Comparison of ENCODE assay signal across 8 mouse cellular contexts in the genomic region with DNA sequence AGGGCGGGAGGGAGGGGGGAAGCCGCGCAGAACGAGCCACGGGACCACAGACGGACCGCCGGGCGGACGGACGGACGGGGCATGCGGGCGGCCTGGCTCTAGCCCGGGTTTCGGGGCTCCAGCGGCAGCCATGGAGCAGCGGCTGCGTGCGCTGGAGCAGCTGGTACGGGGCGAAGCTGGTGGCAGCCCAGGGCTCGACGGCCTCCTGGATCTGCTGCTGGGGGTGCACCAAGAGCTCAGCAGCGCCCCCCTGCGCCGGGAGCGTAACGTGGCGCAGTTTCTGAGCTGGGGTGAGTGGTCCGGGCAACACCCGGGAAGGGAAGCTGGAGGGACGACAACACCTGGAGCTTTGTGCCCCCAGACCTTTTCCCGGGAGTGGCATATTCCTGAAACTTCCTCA. TPM values are rescaled to one million over a fixed set of nuclear protein-coding genes. Genes with fewer than 3 reads are reported as not detected.
A peak's percentile ranks its signal among the peaks of the same experiment; 100 is the strongest.
DNase-seq lines count a peak whose midpoint lies in the region; ATAC-seq lines count a peak whose summit lies in the region.

No protein-coding gene starts in this region.

- DNase-seq in frontal cortex, postnatal 10 days (ENCODE audit: low spot score in 2 of 2) = peak; percentile 49 to 62
- peak; percentile 78 for DNase-seq in c-Kit-positive CD71-positive TER-119-negative erythroid progenitor cells, embryonic 14.5 days (ENCODE audit: low read depth)
- DNase-seq in forebrain, embryonic 11.5 days (ENCODE audit: low spot score) = peak; percentile 93
- peak; percentile 80 to 84 for DNase-seq in heart, postnatal 36 days
- peak; percentile 86 for DNase-seq in limb, embryonic 11.5 days (ENCODE audit: low spot score)
- peak; percentile 97 for DNase-seq in midbrain, embryonic 11.5 days (ENCODE audit: low spot score, missing footprints)
- DNase-seq in spleen, postnatal 10 days (ENCODE audit: low spot score in 2 of 2) = peak; percentile 77 to 93

- no peaks in the 10 kb centered on the region for H3K9me3 ChIP-seq in forebrain, embryonic 11.5 days (ENCODE audit: control insufficient read depth, low read length)
- H3K9me3 ChIP-seq in limb, embryonic 11.5 days (ENCODE audit: control insufficient read depth, low read length) = no peaks in the 10 kb centered on the region; the same call in 1 of the 2 replicates
- no peaks in the 10 kb centered on the region for H3K9me3 ChIP-seq in midbrain, embryonic 11.5 days (ENCODE audit: control insufficient read depth, low read length)

- H3K27me3 ChIP-seq in forebrain, embryonic 11.5 days (ENCODE audit: control insufficient read depth, insufficient read depth, low read length) = no peaks in the 10 kb centered on the region
- H3K27me3 ChIP-seq in limb, embryonic 11.5 days (ENCODE audit: control insufficient read depth, insufficient read depth, low read length) = no peaks in the 10 kb centered on the region
- no peaks in the 10 kb centered on the region for H3K27me3 ChIP-seq in midbrain, embryonic 11.5 days (ENCODE audit: control insufficient read depth, insufficient read depth, low read length)

- H3K4me2 ChIP-seq in forebrain, embryonic 11.5 days (ENCODE audit: low read depth, low read length, severe bottlenecking) = peak overlapping the region; percentile 70
- H3K4me2 ChIP-seq in limb, embryonic 11.5 days (ENCODE audit: low read depth, severe bottlenecking) = peak overlapping the region; percentile 74
- H3K4me2 ChIP-seq in midbrain, embryonic 11.5 days = peak overlapping the region; percentile 55

- 0% methylated on average over 33 of the region's 34 CpGs for WGBS in forebrain, embryonic 11.5 days
- 0% methylated on average over 27 of the region's 34 CpGs for WGBS in limb, embryonic 11.5 days
- WGBS in midbrain, embryonic 11.5 days = 2% methylated on average over 34 of the region's 34 CpGs

- peaks cover 3% of the 10 kb centered on the region; the same call in 1 of the 2 replicates for H3K4me1 ChIP-seq in forebrain, embryonic 11.5 days (replicated peaks; ENCODE audit: control insufficient read depth, insufficient read depth, low read length)
- H3K4me1 ChIP-seq in limb, embryonic 11.5 days (ENCODE audit: control insufficient read depth, insufficient read depth, low read length) = no peaks in the 10 kb centered on the region
- peaks cover 3% of the 10 kb centered on the region for H3K4me1 ChIP-seq in midbrain, embryonic 11.5 days (ENCODE audit: control insufficient read depth, insufficient read depth, low read length)

- no peaks in the 10 kb centered on the region for H3K36me3 ChIP-seq in forebrain, embryonic 11.5 days (ENCODE audit: control insufficient read depth, insufficient read depth, low read length)
- no peaks in the 10 kb centered on the region for H3K36me3 ChIP-seq in limb, embryonic 11.5 days (ENCODE audit: control insufficient read depth, insufficient read depth, low read length)
- no peaks in the 10 kb centered on the region for H3K36me3 ChIP-seq in midbrain, embryonic 11.5 days (ENCODE audit: control insufficient read depth, insufficient read depth, low read length)

- no peak for ATAC-seq in frontal cortex, adult (ENCODE audit: low TSS enrichment)
- peak; percentile 51 for ATAC-seq in forebrain, embryonic 11.5 days (replicated peaks; ENCODE audit: low FRiP score)
- ATAC-seq in limb, embryonic 11.5 days (ENCODE audit: insufficient number of reproducible peaks, low FRiP score, low TSS enrichment, low read depth) = peak; percentile 33; the same call in 1 of the 2 replicates
- ATAC-seq in midbrain, embryonic 11.5 days (ENCODE audit: low FRiP score) = peak; percentile 63

- H3K9ac ChIP-seq in forebrain, embryonic 11.5 days (ENCODE audit: low read length) = peak overlapping the region; percentile 55
- H3K9ac ChIP-seq in limb, embryonic 11.5 days (ENCODE audit: low read length) = peak overlapping the region; percentile 44; the same call in 1 of the 2 replicates
- peak overlapping the region; percentile 67 for H3K9ac ChIP-seq in midbrain, embryonic 11.5 days (ENCODE audit: low read length)

- no peak overlapping the region for H3K27ac ChIP-seq in forebrain, embryonic 11.5 days (ENCODE audit: low read depth, low read length)
- no peak overlapping the region for H3K27ac ChIP-seq in limb, embryonic 11.5 days (replicated peaks; ENCODE audit: low read depth, low read length)
- H3K27ac ChIP-seq in midbrain, embryonic 11.5 days (ENCODE audit: low read depth, low read length) = no peak overlapping the region

- intact Hi-C loops in heart, postnatal 36 days (cut with DNase I) = no loop called here

- peak overlapping the region; percentile 67 for H3K4me3 ChIP-seq in forebrain, embryonic 11.5 days (ENCODE audit: low read depth, low read length)
- peak overlapping the region; percentile 67 for H3K4me3 ChIP-seq in limb, embryonic 11.5 days (ENCODE audit: low read depth, low read length)
- H3K4me3 ChIP-seq in midbrain, embryonic 11.5 days (ENCODE audit: low read depth, low read length) = peak overlapping the region; percentile 68

RNA-seq across cellular contexts. Expression of a gene that starts 0.3 kb away (rescaled TPM):
- polyA plus RNA-seq in forebrain, embryonic 11.5 days (2014; fragmentation: Nextera tagmentation; extraction: Ambion mirVana) = 0.55 TPM in 2 replicates
- 10 to 100 TPM; 10.9 to 11.9 TPM for total RNA-seq in heart, postnatal 36 days (2021)
- polyA plus RNA-seq in limb, embryonic 11.5 days (2014; fragmentation: Nextera tagmentation; extraction: Ambion mirVana) = 0.54 and 0.69 TPM in 2 replicates
- polyA plus RNA-seq in midbrain, embryonic 11.5 days (2014; fragmentation: Nextera tagmentation; extraction: Ambion mirVana) = 0.23 and 0.42 TPM in 2 replicates

RNA-seq across cellular contexts. Expression of a gene that starts 28.2 kb away (rescaled TPM):
- 83.5 and 97.8 TPM in 2 replicates for polyA plus RNA-seq in forebrain, embryonic 11.5 days (2014; fragmentation: Nextera tagmentation; extraction: Ambion mirVana)
- total RNA-seq in heart, postnatal 36 days (2021) = 10 to 100 TPM; 12.1 to 14.2 TPM
- polyA plus RNA-seq in limb, embryonic 11.5 days (2014; fragmentation: Nextera tagmentation; extraction: Ambion mirVana) = 65.3 and 66.7 TPM in 2 replicates
- 51.2 and 54.7 TPM in 2 replicates for polyA plus RNA-seq in midbrain, embryonic 11.5 days (2014; fragmentation: Nextera tagmentation; extraction: Ambion mirVana)

RNA-seq across cellular contexts. Expression of a gene that starts 30.1 kb away (rescaled TPM):
- 72.6 and 74.2 TPM in 2 replicates for polyA plus RNA-seq in forebrain, embryonic 11.5 days (2014; fragmentation: Nextera tagmentation; extraction: Ambion mirVana)
- total RNA-seq in heart, postnatal 36 days (2021) = 100 to 1,000 TPM; 105 to 151 TPM
- 56.1 and 59.3 TPM in 2 replicates for polyA plus RNA-seq in limb, embryonic 11.5 days (2014; fragmentation: Nextera tagmentation; extraction: Ambion mirVana)
- 64.1 and 68.2 TPM in 2 replicates for polyA plus RNA-seq in midbrain, embryonic 11.5 days (2014; fragmentation: Nextera tagmentation; extraction: Ambion mirVana)

RNA-seq across cellular contexts. Expression of a gene that starts 34.3 kb away (rescaled TPM):
- polyA plus RNA-seq in forebrain, embryonic 11.5 days (2014; fragmentation: Nextera tagmentation; extraction: Ambion mirVana) = 11.8 and 13.7 TPM in 2 replicates
- total RNA-seq in heart, postnatal 36 days (2021) = 10 to 100 TPM; 36.4 to 56.7 TPM
- 6.8 and 7.3 TPM in 2 replicates for polyA plus RNA-seq in limb, embryonic 11.5 days (2014; fragmentation: Nextera tagmentation; extraction: Ambion mirVana)
- polyA plus RNA-seq in midbrain, embryonic 11.5 days (2014; fragmentation: Nextera tagmentation; extraction: Ambion mirVana) = 6.2 and 8.6 TPM in 2 replicates

RNA-seq across cellular contexts. Expression of a gene that starts 56.9 kb away (rescaled TPM):
- polyA plus RNA-seq in forebrain, embryonic 11.5 days (2014; fragmentation: Nextera tagmentation; extraction: Ambion mirVana) = 275 and 283 TPM in 2 replicates
- total RNA-seq in heart, postnatal 36 days (2021) = 100 to 1,000 TPM in 1 of 2 experiments, 10 to 100 TPM in 1; 89.4 to 101 TPM
- polyA plus RNA-seq in limb, embryonic 11.5 days (2014; fragmentation: Nextera tagmentation; extraction: Ambion mirVana) = 209 and 228 TPM in 2 replicates
- 186 and 215 TPM in 2 replicates for polyA plus RNA-seq in midbrain, embryonic 11.5 days (2014; fragmentation: Nextera tagmentation; extraction: Ambion mirVana)
